Mouse (Mus musculus) embryonic stem cell, embryonic (primary cell): ENCODE results near the gene Lyzl4.
"Not testable (repeated sequence)": the region's sequence is repeated elsewhere in the genome, so short reads cannot be mapped to it uniquely, and the experiment has no call there.

Experiments
- CTCF ChIA-PET, 4 experiments: fragments of 300-600 bp in 2 of 4; fragments of 350-600 bp in 2 of 4; sonication (Branson Sonifier 250); formaldehyde crosslinking; loops; one replicate each; lab custom pipeline; 2022; ENCODE audit warnings: inconsistent platforms in 2 of 4; lab: Charles Lee
- POLR2A ChIA-PET, 4 experiments: fragments of 300-600 bp in 2 of 4; fragments of 350-600 bp in 2 of 4; sonication (Branson Sonifier 250); formaldehyde crosslinking; loops; one replicate each; lab custom pipeline; 2022; ENCODE audit warnings: antibody characterized with exemption in 4 of 4, inconsistent platforms in 1 of 4; lab: Charles Lee

Gene Lyzl4

DNA sequence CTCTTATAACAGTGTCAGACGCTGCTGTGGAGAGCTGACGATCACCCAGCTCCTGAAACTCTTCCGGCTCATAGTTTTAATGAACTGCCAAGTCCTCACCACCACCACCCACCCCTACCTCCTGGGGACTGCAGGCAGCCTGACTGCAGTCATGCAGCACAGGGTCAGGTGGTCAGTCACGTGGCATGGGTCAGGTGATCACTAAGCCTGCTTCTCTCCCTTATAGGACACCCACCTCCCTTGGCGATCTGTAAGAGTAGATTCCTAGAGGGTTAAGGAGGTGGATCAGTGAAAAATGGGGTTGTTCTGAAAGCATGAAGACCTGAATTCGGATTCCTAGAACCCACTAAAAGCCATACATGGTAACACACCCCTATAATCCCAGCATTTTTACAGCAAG is 42.3 kb downstream of the Lyzl4 start:
- CTCF ChIA-PET, result interaction anchor here in 3 of 4 experiments (0.6 to 2.0 kb wide), 7 partner anchors 73 to 207 kb away, joined by 3 to 8 read pairs (median 5); no protein-coding TSS in a partner anchor
- POLR2A ChIA-PET, result interaction anchor here in 2 of 4 experiments (1.0 to 2.7 kb wide), 7 partner anchors 14 to 156 kb away, joined by 3 to 17 read pairs (median 5); partner anchors contain the start of gene Cck (in 1 of the 2)

DNA sequence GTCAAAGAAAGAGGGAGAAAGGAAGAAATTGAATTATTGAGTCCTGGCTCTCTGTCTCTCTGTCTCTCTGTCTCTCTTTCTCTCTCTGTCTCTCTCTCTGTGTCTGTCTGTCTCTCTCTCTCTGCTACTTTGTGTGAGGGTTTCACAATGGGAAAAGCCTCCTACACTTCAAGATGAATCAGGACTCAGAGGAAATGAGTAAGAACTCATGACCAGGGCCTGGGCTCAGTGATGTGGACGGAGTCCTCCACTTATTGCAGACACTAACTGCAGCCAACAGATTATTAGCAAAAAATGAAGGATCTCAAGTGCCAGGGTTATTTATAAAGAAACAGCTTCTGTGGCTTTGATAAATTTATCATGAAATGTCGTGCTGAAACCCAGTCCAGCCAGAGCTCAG is 43.8 kb downstream of the Lyzl4 start:
- ChIA-PET CTCF (no interaction called here), POLR2A (no interaction called here)

DNA sequence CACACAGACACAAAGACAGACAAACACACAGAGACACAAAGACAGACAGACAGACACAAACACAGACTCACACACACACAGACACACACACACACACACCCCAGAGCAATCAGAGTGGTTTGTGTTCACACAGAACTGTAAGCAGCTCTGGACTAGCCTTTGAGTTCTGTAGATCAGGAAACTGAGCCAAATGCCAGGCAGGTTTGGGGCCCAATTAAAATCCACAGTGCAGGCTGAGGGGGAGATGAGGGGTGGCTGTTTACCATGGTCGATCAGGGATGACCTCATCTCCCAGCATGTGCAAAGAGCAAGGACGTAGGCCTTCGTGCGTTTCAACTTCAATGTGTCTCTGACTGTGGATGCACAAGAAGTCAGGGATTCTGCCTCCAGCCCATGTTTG is 47.1 kb downstream of the Lyzl4 start:
- ChIA-PET CTCF (no interaction called here), POLR2A (no interaction called here)

DNA sequence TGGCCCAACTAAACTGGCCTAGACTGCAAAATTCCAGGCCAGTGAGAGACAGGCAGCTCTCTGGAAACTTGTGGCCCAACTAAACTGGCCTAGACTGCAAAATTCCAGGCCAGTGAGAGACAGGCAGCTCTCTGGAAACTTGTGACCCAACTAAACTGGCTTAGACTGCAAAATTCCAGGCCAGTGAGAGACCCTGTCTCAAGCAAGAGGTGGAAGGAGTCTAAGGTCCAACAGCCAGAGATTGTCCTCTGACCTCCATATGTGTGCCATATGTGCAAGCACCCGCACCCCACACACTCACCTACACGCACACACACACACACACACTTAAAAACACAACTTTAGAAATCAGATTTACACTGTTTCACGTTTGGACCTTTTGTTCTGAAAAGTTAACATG is 48.1 kb downstream of the Lyzl4 start:
- POLR2A ChIA-PET, result interaction anchor here in 2 of 4 experiments (1.3 to 1.5 kb wide), 2 partner anchors 12 to 21 kb away, joined by 4 to 5 read pairs; no protein-coding TSS in a partner anchor
- CTCF ChIA-PET, result not testable (repeated sequence)

DNA sequence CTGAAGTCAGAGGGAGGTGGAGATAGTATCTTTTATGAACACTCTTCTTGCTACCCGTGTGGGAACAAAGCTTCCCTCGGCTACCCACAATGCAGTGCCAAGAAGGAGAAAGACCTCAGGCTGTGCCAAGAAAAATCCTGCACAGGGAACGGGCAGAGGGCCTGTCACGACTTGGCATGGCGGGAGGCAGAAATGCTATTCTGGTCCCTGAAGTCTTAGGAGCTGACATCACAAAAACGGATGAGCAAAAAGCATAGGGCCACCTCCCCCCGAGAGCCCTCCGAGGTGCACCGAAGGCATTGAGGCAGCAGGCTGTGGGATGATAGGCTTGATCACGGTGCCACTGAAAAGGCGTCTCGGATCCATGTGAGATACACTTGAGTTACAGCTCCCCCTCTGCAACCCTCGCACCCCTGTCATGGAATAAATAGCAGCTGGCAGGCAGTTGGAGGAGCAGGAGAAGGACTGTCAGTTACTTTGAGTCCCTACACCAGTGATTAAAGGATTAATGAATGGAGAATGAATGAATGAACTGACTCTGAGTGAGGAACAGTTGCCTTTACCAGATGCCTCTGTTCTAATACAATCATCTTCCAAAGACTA is 48.8 kb downstream of the Lyzl4 start:
- CTCF ChIA-PET, result interaction anchor here in 3 of 4 experiments (0.7 to 1.5 kb wide), 4 partner anchors 12 to 118 kb away, joined by 3 to 5 read pairs (median 4); no protein-coding TSS in a partner anchor
- POLR2A ChIA-PET, result interaction anchor here in 2 of 4 experiments (1.3 to 1.5 kb wide), 2 partner anchors 12 to 22 kb away, joined by 4 to 5 read pairs; no protein-coding TSS in a partner anchor

DNA sequence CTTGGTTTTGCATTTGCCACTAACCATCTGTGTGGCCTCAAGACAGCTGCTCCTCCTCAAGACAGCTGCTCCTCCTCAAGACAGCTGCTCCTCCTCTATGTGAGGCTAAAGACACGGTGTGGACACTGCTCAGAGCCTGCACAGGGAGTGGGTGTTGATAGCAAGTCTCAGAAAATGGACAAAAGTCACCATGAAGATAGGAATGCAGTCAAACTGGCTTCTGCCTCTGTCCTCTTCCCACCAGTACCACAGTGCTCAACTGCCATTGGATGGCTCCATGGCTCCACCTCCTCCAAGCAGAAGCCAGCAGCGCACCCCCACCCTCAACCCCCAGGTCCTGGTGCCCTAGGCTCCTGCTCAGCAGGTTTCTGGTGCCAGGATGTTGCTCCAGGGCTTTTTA is 52.4 kb downstream of the Lyzl4 start:
- POLR2A ChIA-PET, result no interaction called here
- CTCF ChIA-PET, result no interaction called here

DNA sequence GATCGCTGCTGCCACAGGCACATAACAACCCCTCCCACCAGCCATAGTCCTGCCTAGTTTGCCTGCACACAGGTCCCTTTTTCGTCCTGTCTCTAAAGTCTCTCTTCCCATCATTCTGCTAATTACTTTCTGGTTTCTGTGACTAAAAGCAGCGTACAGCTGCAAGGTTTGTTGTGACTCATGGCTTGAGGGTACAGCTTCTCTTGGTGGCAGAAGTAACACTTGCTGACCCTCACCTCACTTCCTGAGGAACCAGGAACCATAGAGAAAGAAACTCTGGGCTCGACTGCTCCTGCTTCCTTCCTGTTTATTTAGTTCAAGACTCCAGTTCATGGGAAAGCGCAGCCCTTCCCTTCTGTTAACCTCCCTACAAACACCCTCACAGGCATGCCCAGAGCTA is 67.5 kb downstream of the Lyzl4 start:
- ChIA-PET POLR2A (no interaction called here), CTCF (no interaction called here)

DNA sequence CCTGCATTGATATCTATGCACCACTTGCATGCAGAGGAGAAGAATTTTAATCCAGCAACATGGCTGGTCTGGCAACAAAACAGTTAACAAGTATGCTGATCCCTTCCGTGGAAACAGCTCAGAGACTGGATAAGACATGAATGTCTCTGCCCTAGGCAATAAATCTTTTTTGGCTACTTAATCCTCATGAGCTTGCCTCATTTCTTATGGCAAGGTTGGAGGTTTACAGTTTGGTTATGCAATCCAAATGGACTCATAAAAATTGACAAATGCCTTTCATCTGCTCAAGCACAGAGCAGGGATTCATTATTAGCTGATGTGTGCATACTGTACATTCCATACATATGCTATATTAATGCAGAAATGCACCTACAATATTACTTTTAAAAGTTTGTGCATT is 73.4 kb downstream of the Lyzl4 start:
- POLR2A ChIA-PET, result interaction anchor here in 1 of 4 experiments (0.5 kb wide), 1 partner anchor 294 kb away, joined by 5 read pairs; no protein-coding TSS in a partner anchor
- CTCF ChIA-PET, result interaction anchor here in 1 of 4 experiments (1.2 kb wide), 1 partner anchor 91 kb away, joined by 4 read pairs; no protein-coding TSS in a partner anchor

DNA sequence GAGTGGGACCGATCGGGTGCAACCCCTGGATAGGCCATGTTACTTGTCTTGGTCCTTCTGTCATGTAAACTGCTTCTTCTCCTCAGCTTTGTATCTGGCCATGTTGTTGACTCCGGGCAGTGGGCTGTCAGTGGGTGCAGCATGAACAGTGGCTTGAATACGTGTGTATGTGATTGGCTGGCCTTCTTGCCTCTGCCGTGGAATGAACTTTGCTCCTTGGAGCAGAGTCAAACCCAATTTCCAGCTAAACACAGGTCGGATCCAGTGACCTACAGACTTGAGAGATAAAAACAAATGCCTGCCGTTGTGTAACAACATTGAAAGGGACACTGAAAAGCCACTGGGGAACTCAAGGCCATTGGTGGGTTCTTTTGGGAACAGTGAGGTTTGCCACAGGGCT is 75.5 kb downstream of the Lyzl4 start:
- CTCF ChIA-PET, result interaction anchor here in 3 of 4 experiments (0.6 to 1.3 kb wide), 3 partner anchors 52 to 89 kb away, joined by 3 read pairs; no protein-coding TSS in a partner anchor
- POLR2A ChIA-PET, result no interaction called here

DNA sequence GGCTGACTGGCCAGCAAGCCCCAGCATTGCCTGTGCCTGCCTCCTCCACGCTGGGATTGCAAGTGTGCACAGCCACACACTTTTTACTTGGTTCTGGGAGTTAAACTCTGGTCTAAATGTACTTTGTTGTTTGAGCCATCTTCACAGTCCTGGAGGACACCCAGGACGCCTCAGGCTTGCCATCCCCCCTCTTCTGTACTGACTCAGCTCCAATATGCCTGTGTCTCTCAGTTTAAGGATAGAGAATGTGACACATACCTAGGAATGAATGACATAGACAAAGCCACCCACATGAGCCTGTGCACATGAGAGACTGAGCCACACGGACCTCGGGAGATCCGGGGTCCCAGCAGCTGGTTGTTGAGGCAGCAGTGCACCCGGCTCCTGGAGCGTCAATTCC is 78.6 kb downstream of the Lyzl4 start:
- ChIA-PET POLR2A (no interaction called here), CTCF (no interaction called here)

DNA sequence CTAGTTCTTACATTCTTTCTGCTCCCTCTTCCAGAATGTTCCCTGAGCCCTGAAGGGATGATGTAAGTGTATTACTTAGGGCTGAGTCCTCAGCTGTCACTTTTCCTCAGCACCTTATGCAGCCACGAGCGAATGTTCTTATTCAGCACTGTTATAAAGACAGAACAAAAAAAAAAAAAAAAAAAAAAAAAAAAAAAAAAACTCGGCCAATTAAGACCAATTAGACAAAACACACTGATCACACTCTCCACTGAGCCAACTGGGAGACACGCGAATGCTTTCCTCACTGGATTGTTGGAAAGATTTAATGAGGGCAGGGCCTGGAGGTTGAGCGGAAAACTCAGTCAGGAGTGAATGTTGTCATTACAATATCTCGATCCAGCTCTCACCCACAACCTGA is 81.4 kb downstream of the Lyzl4 start:
- CTCF ChIA-PET, result interaction anchor here in 1 of 4 experiments (0.6 kb wide), 1 partner anchor 392 kb away, joined by 3 read pairs; no protein-coding TSS in a partner anchor
- POLR2A ChIA-PET, result no interaction called here

DNA sequence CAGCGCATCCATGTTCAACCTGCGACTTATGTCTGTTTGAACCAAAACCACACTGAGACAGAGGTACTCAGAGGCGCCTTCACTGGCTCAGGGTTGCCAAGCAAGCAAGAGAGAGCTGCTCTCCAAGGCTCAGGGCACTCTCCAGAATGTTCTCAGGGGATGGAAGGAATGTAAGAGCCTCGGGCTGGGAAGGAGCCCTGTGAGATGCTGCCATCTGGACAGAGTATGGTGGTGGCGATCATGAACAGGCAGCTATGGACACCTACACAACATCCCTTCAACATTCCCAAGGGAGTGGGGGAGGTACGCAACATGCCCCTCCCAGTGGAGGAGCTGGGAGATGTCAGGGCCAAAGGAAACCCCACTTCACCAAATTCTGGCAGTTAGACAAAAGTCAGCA is 83.7 kb downstream of the Lyzl4 start:
- POLR2A ChIA-PET, result interaction anchor here in 1 of 4 experiments (1.1 kb wide), 1 partner anchor 15 kb away, joined by 3 read pairs; no protein-coding TSS in a partner anchor

DNA sequence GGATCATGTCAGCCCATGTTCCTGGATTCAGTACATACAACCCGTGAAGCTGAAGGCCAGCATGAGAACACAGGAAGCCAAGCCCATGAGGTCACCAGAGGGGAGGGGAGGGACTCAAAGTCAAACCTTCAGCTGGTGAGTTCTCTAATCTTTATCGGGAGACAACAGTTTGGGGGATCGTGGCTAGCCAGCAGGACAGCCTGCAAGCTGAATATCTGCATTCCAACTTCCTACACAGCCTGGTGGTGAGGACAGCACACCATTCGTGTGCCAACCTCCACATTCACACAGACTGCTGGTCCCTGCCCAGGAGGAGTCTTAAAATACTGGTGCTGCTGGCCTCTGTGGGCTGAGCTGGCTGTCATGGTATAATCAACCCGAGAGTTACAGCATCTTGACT is 85.0 kb downstream of the Lyzl4 start:
- CTCF ChIA-PET, result no interaction called here
- POLR2A ChIA-PET, result interaction anchor here in 2 of 4 experiments (1.1 to 1.5 kb wide), 2 partner anchors 29 to 63 kb away, joined by 3 read pairs; no protein-coding TSS in a partner anchor

More for the DNA sequence above, 83.7 kb downstream of the Lyzl4 start:
- CTCF ChIA-PET, result interaction anchor here in 2 of 4 experiments (0.6 to 1.5 kb wide), 2 partner anchors 343 to 431 kb away, joined by 3 read pairs; no protein-coding TSS in a partner anchor

DNA sequence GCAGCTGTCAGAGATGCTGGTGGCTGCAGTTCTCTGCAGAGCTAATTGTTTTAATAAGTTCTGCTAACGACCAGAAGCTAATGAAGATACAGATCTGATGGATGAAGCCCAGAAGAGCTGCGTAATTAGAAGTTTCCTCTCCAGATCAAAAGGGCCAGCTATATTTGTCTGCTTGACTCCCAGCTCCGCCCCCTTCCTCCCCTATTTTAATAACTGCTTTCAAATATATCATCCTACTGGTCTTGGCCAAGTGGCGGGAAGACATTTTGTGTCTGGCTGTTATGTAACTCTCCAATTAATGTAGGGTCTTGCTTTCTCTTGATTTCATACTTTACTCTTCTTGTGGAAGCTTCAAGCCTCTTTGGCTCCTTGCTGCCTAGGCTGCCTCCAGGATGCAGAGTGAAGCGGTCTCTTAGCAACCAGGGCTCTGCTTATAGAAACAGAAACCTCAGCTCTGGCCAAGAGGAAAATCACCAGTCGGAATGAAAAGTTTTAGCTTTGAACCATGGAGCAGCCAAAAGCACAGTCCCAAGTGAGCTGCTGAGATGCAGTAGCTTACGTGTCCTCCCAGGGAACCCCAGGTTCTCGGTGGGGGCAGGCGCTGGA is 86.4 kb downstream of the Lyzl4 start:
- CTCF ChIA-PET, result interaction anchor here in 1 of 4 experiments (0.7 kb wide), 1 partner anchor 11 kb away, joined by 3 read pairs; no protein-coding TSS in a partner anchor
- POLR2A ChIA-PET, result interaction anchor here in 2 of 4 experiments (0.7 to 1.1 kb wide), 2 partner anchors 62 to 65 kb away, joined by 3 to 5 read pairs; no protein-coding TSS in a partner anchor

DNA sequence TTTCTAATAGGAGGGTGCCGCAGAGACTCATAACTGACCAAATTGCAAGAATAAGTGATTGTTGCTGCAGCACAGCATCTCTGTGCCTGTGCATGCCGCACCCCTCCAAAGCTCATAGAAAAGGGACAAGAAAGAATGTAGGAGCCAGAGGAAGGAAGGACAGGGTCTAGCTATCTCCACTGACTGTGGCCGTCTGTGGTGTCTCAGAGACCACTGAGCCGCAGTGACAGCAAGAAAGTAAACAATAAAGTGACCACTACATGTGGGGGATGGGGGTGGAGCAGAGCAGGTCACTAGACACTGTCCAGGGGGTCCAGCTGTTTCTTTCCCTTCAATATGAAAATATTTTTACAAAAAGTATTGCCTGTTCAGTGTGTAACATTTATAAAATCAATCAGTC is 88.3 kb downstream of the Lyzl4 start:
- POLR2A ChIA-PET, result no interaction called here

DNA sequence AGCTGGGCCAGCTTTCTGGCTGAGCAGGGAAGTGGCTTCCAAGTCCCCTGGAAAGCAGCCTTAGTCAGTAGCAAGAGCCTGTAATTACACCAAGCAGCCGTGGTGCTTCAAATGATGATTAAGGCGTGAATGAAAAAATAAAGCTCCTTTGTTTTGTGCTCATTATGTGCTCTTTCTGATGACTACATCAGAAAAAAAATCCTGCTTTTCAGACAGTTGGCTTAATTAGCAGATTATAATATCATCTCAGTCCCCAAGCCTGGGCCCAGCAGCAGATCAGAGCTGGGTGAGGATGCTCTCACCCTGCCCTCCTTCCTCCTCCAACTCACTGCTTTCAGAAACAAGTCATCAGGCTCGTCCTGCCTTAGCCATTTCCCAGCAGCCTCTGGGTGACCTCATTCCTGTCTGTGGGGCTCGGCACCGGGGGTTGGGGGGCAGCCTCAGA is 91.5 kb downstream of the Lyzl4 start:
- POLR2A ChIA-PET, result interaction anchor here in 1 of 4 experiments (0.5 kb wide), 1 partner anchor 14 kb away, joined by 3 read pairs; no protein-coding TSS in a partner anchor
- CTCF ChIA-PET, result interaction anchor here in 1 of 4 experiments (0.7 kb wide), 1 partner anchor 121 kb away, joined by 3 read pairs; no protein-coding TSS in a partner anchor

More for the DNA sequence above, 88.3 kb downstream of the Lyzl4 start:
- CTCF ChIA-PET, result no interaction called here

DNA sequence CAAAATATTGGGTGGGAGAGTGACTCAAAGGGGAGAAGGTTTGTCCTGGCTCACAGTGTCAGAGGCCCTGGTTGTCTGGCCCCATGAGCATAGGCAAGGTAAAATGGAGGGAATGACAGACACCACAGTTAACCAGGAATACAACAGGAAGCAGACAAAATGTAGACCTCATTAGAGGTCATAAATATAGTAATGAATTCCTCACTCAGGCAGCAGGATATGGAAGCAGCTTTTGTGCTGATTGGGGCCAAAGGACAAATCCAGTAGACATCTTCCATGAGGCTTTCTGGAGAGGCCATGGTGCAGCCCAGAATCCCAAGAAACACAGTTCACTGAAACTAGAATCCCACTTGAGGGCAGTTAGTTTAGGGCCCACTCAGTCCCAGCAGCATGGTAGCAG is 92.5 kb downstream of the Lyzl4 start:
- CTCF ChIA-PET, result no interaction called here

DNA sequence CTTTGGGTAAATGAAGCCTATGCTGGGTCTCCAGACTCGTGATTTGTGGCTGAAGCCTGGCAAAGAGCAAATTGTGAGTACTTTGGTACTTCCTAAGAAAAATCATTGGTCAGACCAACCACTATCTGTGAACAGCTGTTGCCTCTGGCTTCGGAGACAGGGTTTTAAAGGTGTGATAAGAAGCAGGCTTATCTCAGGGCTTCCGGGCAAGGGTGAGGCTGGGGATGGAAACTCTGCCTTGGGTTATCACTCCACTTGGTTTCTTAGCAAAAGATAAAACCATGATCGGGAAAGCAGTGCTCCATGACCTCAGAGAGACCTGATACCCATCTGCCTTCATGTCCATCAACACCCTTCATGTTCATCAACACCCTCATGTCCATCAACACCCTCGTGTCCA is 92.9 kb downstream of the Lyzl4 start:
- CTCF ChIA-PET, result no interaction called here
- POLR2A ChIA-PET, result no interaction called here

More for the DNA sequence above, 92.5 kb downstream of the Lyzl4 start:
- POLR2A ChIA-PET, result no interaction called here

DNA sequence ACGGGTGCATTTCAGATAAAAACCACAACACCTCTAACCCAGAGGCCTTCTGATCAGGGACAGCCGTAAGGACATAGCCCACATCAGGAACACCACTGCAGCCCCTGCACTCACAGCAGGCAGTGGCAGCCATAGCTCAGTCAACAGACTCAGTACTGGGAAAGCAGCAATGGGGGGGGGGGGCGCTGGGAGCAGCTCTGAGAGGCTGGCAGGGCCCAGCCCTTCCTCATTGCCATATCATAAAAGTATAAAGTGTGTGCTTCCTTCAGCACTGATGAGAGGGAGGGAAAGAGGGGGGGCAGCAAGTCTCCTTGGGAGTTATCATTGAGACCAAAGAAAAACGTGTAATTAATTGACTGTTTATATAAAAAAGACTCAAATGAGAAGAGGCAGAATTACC is 94.5 kb downstream of the Lyzl4 start:
- ChIA-PET CTCF (interaction anchor here in 1 of 4 experiments (0.6 kb wide), 1 partner anchor 44 kb away, joined by 6 read pairs; no protein-coding TSS in a partner anchor), POLR2A (no interaction called here)
